Mouse (Mus musculus): ENCODE measurements around the gene Mboat1. TPM values are rescaled to one million over a fixed set of nuclear protein-coding genes. Genes with fewer than 3 reads are reported as not detected.
A peak's percentile ranks its signal among the peaks of the same experiment; 100 is the strongest.

The Mboat1 gene
- polyA plus RNA-seq, 1 experiment: 6.9 TPM

GRCm38 (mm10) chr13:30272040-30272686 lies 135.9 kb downstream of the Mboat1 start:
- peak; percentile 52 for DNase-seq
- TF ChIP-seq CTCF (conservative IDR thresholded peaks at IDR 0.05; ENCODE audit: insufficient read depth, insufficient read length, low read depth, low read length) (peak; percentile 95), POLR2A (IDR thresholded peaks at IDR 0.05; ENCODE audit: low read depth, low read length) (no peak)
- no peaks in the 10 kb centered on the region for H3K36me3 ChIP-seq (ENCODE audit: control insufficient read depth, insufficient read depth, low read length)
- H3K4me1 ChIP-seq (ENCODE audit: control insufficient read depth, insufficient read depth, low read length): no peaks in the 10 kb centered on the region
- H3K27ac ChIP-seq (ENCODE audit: insufficient read depth, low read depth, low read length): no peak overlapping the region
- no peaks in the 10 kb centered on the region for H3K27me3 ChIP-seq (replicated peaks; ENCODE audit: control insufficient read depth, insufficient read depth, low read length)
- H3K4me3 ChIP-seq (ENCODE audit: insufficient read depth, low read depth, low read length): no peak overlapping the region
- 18% methylated on average over 6 of the region's 6 CpGs for WGBS

Other genes starting within 250 kb of the Mboat1 start
- gene E2f3, start 150.4 kb upstream of the Mboat1 start, polyA plus RNA-seq (2012; rRNA removed): 2.1 and 2.2 TPM in 2 replicates
- 73.4 and 83.4 TPM in 2 replicates for gene Agtr1a, start 200.0 kb downstream of the Mboat1 start, polyA plus RNA-seq (2012; rRNA removed)